Mouse (Mus musculus) stomach, embryonic 14.5 days (tissue): ENCODE measurements around the gene Paxbp1. TPM values are rescaled to one million over a fixed set of nuclear protein-coding genes. Genes with fewer than 3 reads are reported as not detected.
A peak's percentile ranks its signal among the peaks of the same experiment; 100 is the strongest.

Experiments
- ATAC-seq: fragments of 200-750 bp; cut with Nextera tagmentation; 2 replicates; pipeline ENCODE4 v1.8.0; 2017; ENCODE audit warnings: low read depth, moderate TSS enrichment; ENCODE audit not compliant: insufficient number of reproducible peaks, insufficient read depth, low FRiP score
- H3K27ac ChIP-seq: fragments of 300-500 bp; sonication (generic); 2 replicates; pipeline ENCODE4 v1.5.1; 2014; ENCODE audit warnings: mild to moderate bottlenecking, low read length, moderate library complexity, mixed read lengths
- H3K27me3 ChIP-seq: fragments of 300-500 bp; sonication (generic); 2 replicates; pipeline ENCODE4 v1.6.1; 2014; ENCODE audit warnings: low read length, control low read depth, mixed read lengths; ENCODE audit not compliant: control insufficient read depth, insufficient read depth
- H3K36me3 ChIP-seq: fragments of 300-500 bp; sonication (generic); 2 replicates; pipeline ENCODE4 v1.6.1; 2014; ENCODE audit warnings: mild to moderate bottlenecking, control low read depth, low read length, moderate library complexity, mixed read lengths; ENCODE audit not compliant: control insufficient read depth, insufficient read depth
- H3K4me1 ChIP-seq: fragments of 300-500 bp; sonication (generic); 2 replicates; pipeline ENCODE4 v1.6.1; 2014; ENCODE audit warnings: low read length, control low read depth, mixed read lengths; ENCODE audit not compliant: control insufficient read depth, insufficient read depth
- H3K4me2 ChIP-seq: fragments of 300-500 bp; sonication (generic); replicated peaks from 2 replicates; pipeline ENCODE4 v1.6.1; 2014; ENCODE audit warnings: low read depth, low read length, control low read depth
- H3K4me3 ChIP-seq: fragments of 300-500 bp; sonication (generic); 2 replicates; pipeline ENCODE4 v1.5.1; 2014; ENCODE audit warnings: low read depth, low read length, control low read depth
- H3K9ac ChIP-seq: fragments of 300-500 bp; sonication (generic); replicated peaks from 2 replicates; pipeline ENCODE4 v1.6.1; 2014; ENCODE audit warnings: low read depth, mild to moderate bottlenecking, control low read depth, low read length, moderate library complexity, mixed read lengths
- H3K9me3 ChIP-seq: fragments of 300-500 bp; sonication (generic); 2 replicates; pipeline ENCODE4 v1.6.1; 2016; ENCODE audit warnings: low read depth, low read length, control low read depth; ENCODE audit not compliant: control insufficient read depth
- WGBS: fragments of 180-500 bp; shearing (Covaris S2); extraction: QIAGEN DNeasy Blood & Tissue Kit; methylation state at CpG from one replicate; pipeline ENCODE4 v1.1.7; 2014; 5-methylcytosine and 5-hydroxymethylcytosine counted together
- polyA plus RNA-seq: library from polyadenylated mRNA; unstranded; fragments of >200 nt; fragmentation: Nextera tagmentation; extraction: Ambion mirVana; gene quantifications from 2 replicates; pipeline ENCODE4 v1.2.1, GENCODE M21; 2014

Paxbp1 gene
- 80.5 and 81.9 TPM in 2 replicates for polyA plus RNA-seq

GRCm38 (mm10) chr16:91044270-91045182 is at the start of gene Paxbp1:
Gene Paxbp1 (minus strand): TSS chr16:91044543.
- no peaks in the 10 kb centered on the region for H3K27me3 ChIP-seq
- 1% methylated on average over 56 of the region's 70 CpGs for whole genome bisulfite sequencing
- peak within 1 kb of the TSS; percentile 99 for H3K9ac ChIP-seq
- peaks cover 8% of the 10 kb centered on the region; the same call in 1 of the 2 replicates for H3K36me3 ChIP-seq
- peak; percentile 95 for ATAC-seq
- H3K4me2 ChIP-seq = peak within 1 kb of the TSS; percentile 68
- no peaks in the 10 kb centered on the region for H3K9me3 ChIP-seq
- H3K4me1 ChIP-seq = peaks cover 4% of the 10 kb centered on the region; the same call in 1 of the 2 replicates
- H3K27ac ChIP-seq = peak within 1 kb of the TSS; percentile 95
- H3K4me3 ChIP-seq = peak within 1 kb of the TSS; percentile 88

- no peaks in the 10 kb centered on the region for H3K27me3 ChIP-seq
- no peak overlapping the region for H3K9ac ChIP-seq
- H3K27ac ChIP-seq = no peak overlapping the region
- no peaks in the 10 kb centered on the region for H3K36me3 ChIP-seq
- no peaks in the 10 kb centered on the region for H3K4me1 ChIP-seq
- WGBS = 67% methylated on average over 4 of the region's 4 CpGs
- no peak overlapping the region for H3K4me3 ChIP-seq
- H3K9me3 ChIP-seq = no peaks in the 10 kb centered on the region
- no peak overlapping the region for H3K4me2 ChIP-seq
- peak; percentile 76; the same call in 1 of the 2 replicates for ATAC-seq
These were observed 42.4 kb upstream of the Paxbp1 start for GRCm38 (mm10) chr16:91086642-91087306.

GRCm38 (mm10) chr16:91085239-91085825 is 41.0 kb upstream of the Paxbp1 start:
- no peak overlapping the region for H3K27ac ChIP-seq
- no peaks in the 10 kb centered on the region for H3K9me3 ChIP-seq
- H3K27me3 ChIP-seq = no peaks in the 10 kb centered on the region
- no peak for ATAC-seq
- H3K9ac ChIP-seq = no peak overlapping the region
- H3K4me1 ChIP-seq = no peaks in the 10 kb centered on the region
- H3K4me3 ChIP-seq = no peak overlapping the region
- no peaks in the 10 kb centered on the region for H3K36me3 ChIP-seq
- WGBS = 56% methylated on average over 17 of the region's 17 CpGs
- H3K4me2 ChIP-seq = no peak overlapping the region

GRCm38 (mm10) chr16:91084307-91085238 is 40.2 kb upstream of the Paxbp1 start:
- Histone ChIP-seq H3K36me3 (no peaks in the 10 kb centered on the region), H3K9me3 (no peaks in the 10 kb centered on the region), H3K4me1 (no peaks in the 10 kb centered on the region), H3K4me2 (no peak overlapping the region), H3K27ac (no peak overlapping the region), H3K27me3 (no peaks in the 10 kb centered on the region), H3K4me3 (no peak overlapping the region), H3K9ac (no peak overlapping the region)
- 82% methylated on average over 21 of the region's 21 CpGs for WGBS
- no peak for ATAC-seq

- whole genome bisulfite sequencing = 70% methylated on average over 4 of the region's 4 CpGs
These were observed 38.8 kb upstream of the Paxbp1 start for GRCm38 (mm10) chr16:91083002-91083646.

GRCm38 (mm10) chr16:91081508-91081907 is 37.2 kb upstream of the Paxbp1 start:
- H3K36me3 ChIP-seq = no peaks in the 10 kb centered on the region
- no peak overlapping the region for H3K9ac ChIP-seq
- no peaks in the 10 kb centered on the region for H3K27me3 ChIP-seq
- 24% methylated on average over 11 of the region's 12 CpGs for WGBS
- ATAC-seq = no peak
- H3K4me3 ChIP-seq = no peak overlapping the region
- H3K4me2 ChIP-seq = no peak overlapping the region
- no peaks in the 10 kb centered on the region for H3K9me3 ChIP-seq
- no peaks in the 10 kb centered on the region for H3K4me1 ChIP-seq
- no peak overlapping the region for H3K27ac ChIP-seq

More at GRCm38 (mm10) chr16:91083002-91083646, 38.8 kb upstream of the Paxbp1 start:
- Histone ChIP-seq H3K27ac (no peak overlapping the region), H3K4me3 (no peak overlapping the region), H3K27me3 (no peaks in the 10 kb centered on the region), H3K36me3 (no peaks in the 10 kb centered on the region), H3K9ac (no peak overlapping the region), H3K9me3 (no peaks in the 10 kb centered on the region), H3K4me1 (no peaks in the 10 kb centered on the region), H3K4me2 (no peak overlapping the region)
- no peak for ATAC-seq

GRCm38 (mm10) chr16:91076180-91076579 is 31.8 kb upstream of the Paxbp1 start:
- no peak overlapping the region for H3K4me2 ChIP-seq
- H3K9ac ChIP-seq = no peak overlapping the region
- no peaks in the 10 kb centered on the region for H3K4me1 ChIP-seq
- WGBS = 78% methylated on average over 5 of the region's 5 CpGs
- H3K4me3 ChIP-seq = no peak overlapping the region
- no peaks in the 10 kb centered on the region for H3K36me3 ChIP-seq
- no peaks in the 10 kb centered on the region for H3K27me3 ChIP-seq
- no peak overlapping the region for H3K27ac ChIP-seq
- no peaks in the 10 kb centered on the region for H3K9me3 ChIP-seq
- ATAC-seq = no peak
